Mouse (Mus musculus) left cerebral cortex, postnatal 36 days (tissue): Measurements from ENCODE around the gene C130050O18Rik. TPM values are rescaled to one million over a fixed set of nuclear protein-coding genes. Genes with fewer than 3 reads are reported as not detected.

Experiments
- DNase-seq, 2 experiments: peaks; one replicate each; pipeline ENCODE4 v3.0.0; 2021 to 2022; ENCODE audit warnings: low spot score in 2 of 2, mixed read lengths in 1 of 2
- intact Hi-C: fragments of 180-260 bp; cut with DNase I; formaldehyde crosslinking; loops from one replicate; pipeline ENCODE4 v1.15.1; 2025
- microRNA-seq: library from miRNA; unstranded; fragments of <30 nt; microRNA quantifications from one replicate; pipeline ENCODE4 v1.2.0, GENCODE M21; 2022
- total RNA-seq, 2 experiments: library from RNA; stranded (reverse); gene quantifications; 2 replicates each; pipeline ENCODE4 v1.2.3; 2021

The C130050O18Rik gene
- total RNA-seq, 2 experiments from 2014 or later, result 0.27 TPM; not detected in 1

- intact Hi-C loops, result no loop called here
- no peak for DNase-seq
Observed at GRCm38 (mm10) chr5:139442962-139443361, 37.9 kb downstream of the C130050O18Rik start.

- DNase-seq, result no peak
- intact Hi-C loops, result no loop called here
Observed at GRCm38 (mm10) chr5:139445258-139445657, 40.2 kb downstream of the C130050O18Rik start.

DNA sequence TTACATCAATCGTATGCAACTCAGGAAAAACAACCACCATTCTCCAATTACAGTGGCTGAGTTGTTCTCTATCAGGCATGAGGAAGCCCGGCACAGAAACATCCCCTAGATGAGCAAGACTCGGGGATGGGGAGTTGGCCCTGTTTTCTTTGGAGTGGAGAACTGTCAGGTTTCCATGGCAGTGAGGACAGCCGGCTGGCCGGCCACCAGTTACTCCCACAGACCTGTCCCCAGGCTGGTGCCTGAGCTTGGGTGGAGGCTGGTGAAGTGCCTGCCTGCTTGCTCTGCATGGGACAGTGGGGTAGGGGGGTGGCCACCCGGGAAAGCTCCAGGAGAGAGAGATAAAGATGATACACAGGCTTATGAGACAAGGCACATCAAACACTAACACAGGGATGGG lies 42.9 kb downstream of the C130050O18Rik start:
- intact Hi-C loops, result no loop called here
- peak in 1 of 2 experiments; percentile 73 for DNase-seq

DNA sequence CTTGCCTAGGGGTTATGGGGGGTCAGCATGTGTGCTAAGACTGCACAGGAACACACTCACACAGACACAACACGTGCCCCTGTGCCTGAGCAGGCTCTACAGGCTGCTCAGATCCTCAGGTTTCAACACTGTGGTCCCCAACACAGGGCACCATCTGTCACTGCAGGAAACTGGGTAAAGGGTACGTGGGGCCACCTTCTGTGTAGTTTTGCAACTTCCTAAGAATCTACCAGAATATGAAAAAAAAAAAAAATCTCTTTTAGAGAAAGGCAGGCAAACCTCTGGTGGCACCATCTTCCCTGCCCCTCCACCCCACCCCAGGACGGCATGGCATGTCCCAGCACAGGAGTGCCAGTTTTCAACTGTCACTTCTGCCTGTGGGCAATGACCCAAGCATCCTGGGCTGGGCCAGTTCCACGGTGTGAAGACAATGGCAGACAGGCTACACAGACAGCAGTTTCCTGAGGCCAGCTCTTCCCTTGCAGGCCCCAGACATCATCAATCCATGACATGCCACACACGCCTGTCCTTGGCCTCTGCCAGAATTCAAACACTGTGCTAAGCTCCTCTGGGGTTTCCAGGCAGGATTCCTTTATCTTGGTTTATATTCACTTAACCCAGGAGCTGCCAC lies 44.2 kb downstream of the C130050O18Rik start:
- no peak for DNase-seq
- intact Hi-C loops, result no loop called here

DNA sequence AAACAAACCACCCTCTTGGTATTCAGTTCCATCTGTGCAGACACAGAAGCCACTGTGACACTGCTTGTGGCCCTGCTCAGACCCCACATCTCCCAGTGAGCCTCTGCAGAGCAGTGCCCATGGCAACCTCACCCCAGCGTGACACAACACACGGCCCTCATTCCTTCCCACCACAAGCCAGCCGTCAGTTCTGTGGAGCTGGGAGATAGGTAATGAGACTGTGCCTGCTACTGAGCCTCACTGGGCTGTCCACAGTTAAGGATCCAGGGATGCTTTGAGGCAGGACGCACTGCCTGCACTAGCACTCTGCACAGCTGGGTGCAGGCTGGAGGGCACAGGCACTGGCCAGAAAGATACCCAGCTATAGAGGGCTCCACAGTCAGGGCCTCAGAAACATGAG lies 44.8 kb downstream of the C130050O18Rik start:
- no peak for DNase-seq
- intact Hi-C loops, result no loop called here

DNA sequence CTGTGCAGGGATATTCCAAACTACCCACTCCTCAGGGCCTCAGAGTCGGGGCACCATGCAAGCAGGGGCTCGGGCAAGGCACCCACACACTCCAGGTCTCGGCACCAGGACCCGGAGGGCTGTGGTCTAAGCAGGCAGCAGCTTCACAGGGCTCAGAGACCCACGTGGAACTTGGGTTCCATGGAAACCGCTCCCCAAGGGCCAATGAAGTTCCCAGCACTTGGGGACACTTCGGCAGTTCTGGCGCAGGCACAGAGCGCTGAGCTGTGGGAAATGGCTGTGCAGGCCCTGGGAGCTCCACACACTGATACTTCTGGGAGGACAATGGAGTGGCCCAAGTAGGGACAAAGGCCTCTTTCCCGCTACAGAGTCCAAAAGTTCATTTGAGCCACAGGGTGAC lies 48.0 kb downstream of the C130050O18Rik start:
- intact Hi-C loops, result no loop called here
- DNase-seq, result no peak

- peak; percentile 66 to 72 for DNase-seq
- intact Hi-C loops, result no loop called here
Observed at GRCm38 (mm10) chr5:139455166-139455565, 50.1 kb downstream of the C130050O18Rik start.

GRCm38 (mm10) chr5:139457241-139457640 lies 52.2 kb downstream of the C130050O18Rik start:
- intact Hi-C loops, result no loop called here
- no peak for DNase-seq

- intact Hi-C loops, result loop anchor here (5.0 kb wide), 1 partner anchor 43 kb away; no protein-coding TSS in a partner anchor
- DNase-seq, result no peak
Observed at GRCm38 (mm10) chr5:139459938-139460337, 54.9 kb downstream of the C130050O18Rik start.

DNA sequence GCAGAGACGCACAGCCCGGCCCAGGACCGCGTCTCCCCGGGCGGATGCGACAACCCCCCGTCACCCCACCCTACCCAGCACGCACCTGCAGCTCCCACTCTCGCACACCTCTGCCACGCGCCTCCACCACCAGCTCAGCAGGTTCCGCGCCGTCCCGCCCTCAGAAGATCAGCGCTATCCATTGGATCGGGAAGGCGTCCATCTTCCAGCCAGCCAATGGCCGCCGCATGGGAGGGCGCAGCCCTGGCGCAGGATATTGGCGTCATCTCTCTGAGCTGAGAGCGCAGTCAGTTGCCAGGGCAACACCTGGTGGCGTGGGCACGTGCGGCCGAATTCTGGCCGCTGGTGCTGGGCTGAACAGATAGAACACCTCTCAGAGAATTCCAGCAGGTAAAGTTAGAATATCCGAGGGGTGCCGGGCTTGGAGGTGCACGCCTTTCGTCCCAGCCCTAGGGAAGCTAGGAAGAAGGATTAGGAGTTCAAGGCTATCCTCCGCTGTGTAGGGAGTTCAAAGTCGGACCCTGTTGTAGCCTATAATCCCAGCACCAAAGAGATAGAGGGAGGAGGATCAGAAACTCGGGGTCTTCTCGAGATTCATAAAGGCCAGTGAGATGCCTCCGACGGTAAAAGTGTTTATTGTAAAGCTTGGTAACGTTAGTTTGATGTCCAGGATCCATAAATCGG lies 55.4 kb downstream of the C130050O18Rik start, which contains the start of gene 3110082I17Rik:
Gene 3110082I17Rik (minus strand): TSS at position 144 of the 684 bp plus-strand sequence.
- intact Hi-C loops, result loop anchor here (5.0 kb wide), 1 partner anchor 43 kb away; no protein-coding TSS in a partner anchor
- peak; percentile 99 for DNase-seq

DNA sequence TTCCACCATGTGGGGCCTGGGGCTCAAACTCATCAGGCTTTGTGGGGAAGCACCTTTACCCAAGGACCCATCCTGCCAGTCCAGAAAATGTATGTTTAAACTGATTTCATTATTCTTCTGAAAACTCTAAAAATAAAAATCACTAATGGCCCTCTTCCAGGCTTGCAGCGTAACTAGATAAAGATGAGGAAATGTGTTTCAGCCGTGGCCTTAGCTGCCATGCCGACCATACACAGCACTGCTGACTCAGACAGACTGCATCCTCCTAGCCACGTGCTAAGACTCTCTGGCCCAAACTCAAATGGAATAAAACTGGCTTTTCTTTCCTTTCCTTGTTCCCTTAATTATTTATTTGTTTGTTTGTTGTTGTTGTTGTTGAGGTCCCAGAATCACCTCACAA lies 59.8 kb downstream of the C130050O18Rik start:
- intact Hi-C loops, result loop anchor here (5.0 kb wide), 1 partner anchor 48 kb away; no protein-coding TSS in a partner anchor
- no peak for DNase-seq

Small RNA genes lying within 50 kb of the gene (microRNA-seq; reads per million reads assigned to microRNA genes)
- 295 reads per million, percentile 66 among the genes with 10 or more reads in this experiment for gene Mir339

Other genes with a start within 250 kb of the C130050O18Rik start
- gene Sun1, start 204.6 kb upstream of the C130050O18Rik start, total RNA-seq, result 100 to 1,000 TPM; 136 to 141 TPM
- gene Get4, start 153.0 kb upstream of the C130050O18Rik start, total RNA-seq, result 10 to 100 TPM; 51.5 to 52.9 TPM
- 100 to 1,000 TPM; 260 to 316 TPM for gene Adap1, start 79.7 kb upstream of the C130050O18Rik start, total RNA-seq
- gene Cox19, start 53.9 kb upstream of the C130050O18Rik start, total RNA-seq, result 10 to 100 TPM; 65.7 to 74.4 TPM
- not detected for gene Cyp2w1, start 52.7 kb upstream of the C130050O18Rik start, total RNA-seq
- 10 to 100 TPM; 13.5 to 14.0 TPM for gene Gpr146, start 27.6 kb upstream of the C130050O18Rik start, total RNA-seq
- 1 to 10 TPM; 2.9 to 3.3 TPM for gene Gper1, start 17.9 kb downstream of the C130050O18Rik start, total RNA-seq
- gene 3110082I17Rik, start 55.2 kb downstream of the C130050O18Rik start, total RNA-seq, result 10 to 100 TPM; 15.3 to 17.0 TPM
- 10 to 100 TPM; 63.6 to 67.6 TPM for gene Zfand2a, start 79.3 kb downstream of the C130050O18Rik start, total RNA-seq
- gene Uncx, start 138.2 kb downstream of the C130050O18Rik start, total RNA-seq, result under 1 TPM in 1 of 2 experiments, not detected in 1; 0.20 TPM